Mouse (Mus musculus) limb, embryonic 14.5 days (tissue): ENCODE measurements around the gene Faf1. TPM values are rescaled to one million over a fixed set of nuclear protein-coding genes. Genes with fewer than 3 reads are reported as not detected.

ENCODE experiments used
- ATAC-seq: fragments of 200-750 bp; cut with Nextera tagmentation; 2 replicates; pipeline ENCODE4 v1.8.0; 2017; ENCODE audit warnings: low read depth, moderate number of reproducible peaks, moderate TSS enrichment; ENCODE audit not compliant: low FRiP score
- DNase-seq: peaks from one replicate; pipeline ENCODE4 v3.0.0-alpha.2; 2015; ENCODE audit warnings: low spot score
- H3K27ac ChIP-seq: fragments of 300-500 bp; sonication (generic); replicated peaks from 2 replicates; pipeline ENCODE4 v1.5.1; 2014; ENCODE audit warnings: low read depth, mild to moderate bottlenecking, low read length, moderate library complexity, mixed read lengths
- H3K27me3 ChIP-seq: fragments of 300-500 bp; sonication (generic); 2 replicates; pipeline ENCODE4 v1.6.1; 2014; ENCODE audit warnings: low read length, mixed read lengths; ENCODE audit not compliant: control insufficient read depth, insufficient read depth
- H3K36me3 ChIP-seq: fragments of 300-500 bp; sonication (generic); 2 replicates; pipeline ENCODE4 v1.6.1; 2014; ENCODE audit warnings: mild to moderate bottlenecking, low read length, moderate library complexity, mixed read lengths; ENCODE audit not compliant: control insufficient read depth, insufficient read depth
- H3K4me1 ChIP-seq: fragments of 300-500 bp; sonication (generic); 2 replicates; pipeline ENCODE4 v1.6.1; 2014; ENCODE audit warnings: antibody characterized with exemption, low read length, mixed read lengths; ENCODE audit not compliant: control insufficient read depth, insufficient read depth
- H3K4me2 ChIP-seq: fragments of 300-500 bp; sonication (generic); replicated peaks from 2 replicates; pipeline ENCODE4 v1.6.1; 2014; ENCODE audit warnings: low read depth, mild to moderate bottlenecking, low read length, moderate library complexity; ENCODE audit not compliant: severe bottlenecking
- H3K4me3 ChIP-seq: fragments of 300-500 bp; sonication (generic); replicated peaks from 2 replicates; pipeline ENCODE4 v1.5.1; 2014; ENCODE audit warnings: low read length
- H3K9ac ChIP-seq: fragments of 300-500 bp; sonication (generic); 2 replicates; pipeline ENCODE4 v1.6.1; 2014; ENCODE audit warnings: mild to moderate bottlenecking, low read depth, low read length, moderate library complexity; ENCODE audit not compliant: severe bottlenecking
- H3K9me3 ChIP-seq: fragments of 300-500 bp; sonication (generic); 2 replicates; pipeline ENCODE4 v1.6.1; 2016; ENCODE audit warnings: low read length; ENCODE audit not compliant: control insufficient read depth
- POLR2A ChIP-seq: fragments of 200-500 bp; IDR thresholded peaks from 2 replicates; pipeline ENCODE4 v1.8.0; 2012; ENCODE audit warnings: inconsistent platforms, mild to moderate bottlenecking, moderate library complexity, borderline replicate concordance; ENCODE audit not compliant: insufficient read depth, insufficient read length; ENCODE audit errors: extremely low read depth
- WGBS: fragments of 180-500 bp; shearing (Covaris S2); extraction: QIAGEN DNeasy Blood & Tissue Kit; methylation state at CpG from one replicate; pipeline ENCODE4 v1.1.7; 2014; 5-methylcytosine and 5-hydroxymethylcytosine counted together
- polyA plus RNA-seq, 2 experiments: library from polyadenylated mRNA; depleted of rRNA in 1 of 2; stranded (reverse) in 1 of 2; unstranded in 1 of 2; fragments of >200 nt; fragmentation: Nextera tagmentation in 1 of 2; extraction: Ambion mirVana in 1 of 2; gene quantifications; 2 replicates each; pipeline versions ENCODE4 v1.2.1 to v1.2.3; 2012 to 2014

Gene Faf1
- polyA plus RNA-seq, 2 experiments: 16.8 to 32.2 TPM

GRCm38 (mm10) chr4:109655738-109656137 lies 20.6 kb upstream of the Faf1 start:
- H3K9ac ChIP-seq: no peak overlapping the region
- ATAC-seq: no peak
- H3K4me1 ChIP-seq: peaks cover 11% of the 10 kb centered on the region
- H3K4me3 ChIP-seq: no peak overlapping the region
- H3K27me3 ChIP-seq: peaks cover 53% of the 10 kb centered on the region
- WGBS: 44% methylated on average over 2 of the region's 2 CpGs
- no peak overlapping the region for H3K4me2 ChIP-seq
- TF ChIP-seq POLR2A: no peak
- no peaks in the 10 kb centered on the region for H3K9me3 ChIP-seq
- no peaks in the 10 kb centered on the region for H3K36me3 ChIP-seq
- no peak for DNase-seq
- no peak overlapping the region for H3K27ac ChIP-seq

GRCm38 (mm10) chr4:109656301-109656700 lies 20.1 kb upstream of the Faf1 start:
- DNase-seq: no peak
- Histone ChIP-seq H3K36me3 (no peaks in the 10 kb centered on the region), H3K4me3 (no peak overlapping the region), H3K27me3 (peaks cover 57% of the 10 kb centered on the region), H3K9ac (no peak overlapping the region), H3K9me3 (no peaks in the 10 kb centered on the region), H3K27ac (no peak overlapping the region), H3K4me2 (0 out of 2 replicates have a peak overlapping the region, but pooled peaks have one; percentile 62), H3K4me1 (peaks cover 11% of the 10 kb centered on the region)
- no peak for TF ChIP-seq POLR2A
- ATAC-seq: no peak
- 15% methylated on average over 4 of the region's 4 CpGs for WGBS

GRCm38 (mm10) chr4:109657021-109657850 lies 19.2 kb upstream of the Faf1 start:
- H3K4me3 ChIP-seq: peak overlapping the region; percentile 37
- peaks cover 61% of the 10 kb centered on the region for H3K27me3 ChIP-seq
- no peaks in the 10 kb centered on the region for H3K36me3 ChIP-seq
- ATAC-seq (peak; percentile 53), DNase-seq (no peak)
- no peak for TF ChIP-seq POLR2A
- H3K9ac ChIP-seq: peak overlapping the region; percentile 25
- no peak overlapping the region for H3K27ac ChIP-seq
- peaks cover 11% of the 10 kb centered on the region for H3K4me1 ChIP-seq
- no peaks in the 10 kb centered on the region for H3K9me3 ChIP-seq
- 2% methylated on average over 51 of the region's 53 CpGs for WGBS
- H3K4me2 ChIP-seq: peak overlapping the region; percentile 62

- no peaks in the 10 kb centered on the region for H3K9me3 ChIP-seq
- peaks cover 11% of the 10 kb centered on the region for H3K4me1 ChIP-seq
- H3K9ac ChIP-seq: no peak overlapping the region
- H3K36me3 ChIP-seq: no peaks in the 10 kb centered on the region
- H3K4me2 ChIP-seq: peak overlapping the region; percentile 62
- no peak for DNase-seq
- 2% methylated on average over 20 of the region's 20 CpGs for WGBS
- H3K27ac ChIP-seq: no peak overlapping the region
- peak; percentile 30; the same call in 1 of the 2 replicates for ATAC-seq
- no peak for TF ChIP-seq POLR2A
- peak overlapping the region; percentile 37 for H3K4me3 ChIP-seq
- H3K27me3 ChIP-seq: peaks cover 65% of the 10 kb centered on the region
Measured at GRCm38 (mm10) chr4:109657851-109658500, 18.4 kb upstream of the Faf1 start.

GRCm38 (mm10) chr4:109658826-109659225 lies 17.6 kb upstream of the Faf1 start:
- 5% methylated on average over 8 of the region's 8 CpGs for WGBS

More at GRCm38 (mm10) chr4:109658826-109659225, 17.6 kb upstream of the Faf1 start:
- DNase-seq: no peak
- TF ChIP-seq POLR2A: no peak
- H3K9me3 ChIP-seq: no peaks in the 10 kb centered on the region
- H3K27me3 ChIP-seq: peaks cover 68% of the 10 kb centered on the region
- no peak overlapping the region for H3K4me2 ChIP-seq
- ATAC-seq: no peak
- no peak overlapping the region for H3K9ac ChIP-seq
- H3K36me3 ChIP-seq: no peaks in the 10 kb centered on the region
- H3K27ac ChIP-seq: no peak overlapping the region
- no peak overlapping the region for H3K4me3 ChIP-seq
- H3K4me1 ChIP-seq: peaks cover 11% of the 10 kb centered on the region
